Mouse (Mus musculus) A20 (cell line): ENCODE data around the gene Uchl5.

Experiments used
- DNase-seq: peaks from one replicate; pipeline ENCODE4 v3.0.0-alpha.2; 2011; ENCODE audit warnings: low read depth, low spot score

Gene Uchl5

DNA sequence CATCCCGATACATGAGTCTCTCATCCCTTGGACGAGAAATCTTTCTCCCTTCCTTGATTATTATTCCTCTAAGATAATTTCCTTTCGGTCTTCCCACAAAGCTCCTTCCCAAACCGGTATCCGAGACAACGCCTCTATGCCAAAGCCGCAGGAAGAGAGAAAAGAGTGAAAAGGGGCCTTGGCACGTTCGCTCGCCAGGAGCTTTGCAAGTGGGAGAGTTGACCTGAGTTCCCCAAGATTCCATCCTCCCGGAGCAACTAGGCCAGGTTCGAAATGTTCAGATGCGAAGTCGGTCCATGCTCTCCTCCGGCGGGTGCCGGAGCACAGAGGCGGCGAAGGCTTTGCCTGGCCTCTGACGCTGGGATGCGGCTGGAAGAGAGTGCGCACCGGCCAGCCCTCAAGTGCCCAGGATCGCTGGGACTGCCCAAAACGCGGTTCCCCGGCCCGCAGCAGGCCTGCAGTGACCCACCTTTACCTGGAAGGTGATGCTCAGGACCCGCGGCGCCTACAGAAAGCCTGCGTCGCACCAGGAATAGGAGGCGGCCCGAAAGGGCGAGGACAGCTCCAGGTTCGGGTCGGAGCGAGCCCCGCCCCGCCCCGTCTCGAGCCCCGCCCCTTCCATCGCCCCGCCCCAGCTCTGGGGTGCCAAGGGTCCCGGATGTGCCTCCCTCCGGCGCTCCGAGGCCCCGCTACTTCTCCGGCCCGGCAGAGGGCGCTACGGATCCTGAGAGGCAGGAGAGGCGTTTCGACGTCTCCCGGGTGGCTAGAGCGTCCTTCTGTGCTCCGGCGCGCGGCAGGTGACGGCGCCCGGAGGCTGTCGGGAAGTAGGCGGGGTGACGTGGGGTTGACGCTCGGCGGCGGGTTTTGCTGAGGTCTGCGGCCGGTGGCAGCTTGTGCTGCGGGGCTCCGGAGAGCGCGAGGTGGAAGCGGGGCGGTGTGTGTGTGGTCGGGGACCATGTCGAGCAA lies at the start of gene Uchl5, which contains the start of gene Trove2:
Gene Uchl5 (plus strand): TSS at position 827 of the 966 bp plus-strand sequence.
Gene Trove2 (minus strand): TSS at position 623 of the 966 bp plus-strand sequence.
- peak; percentile 98 for DNase-seq

DNA sequence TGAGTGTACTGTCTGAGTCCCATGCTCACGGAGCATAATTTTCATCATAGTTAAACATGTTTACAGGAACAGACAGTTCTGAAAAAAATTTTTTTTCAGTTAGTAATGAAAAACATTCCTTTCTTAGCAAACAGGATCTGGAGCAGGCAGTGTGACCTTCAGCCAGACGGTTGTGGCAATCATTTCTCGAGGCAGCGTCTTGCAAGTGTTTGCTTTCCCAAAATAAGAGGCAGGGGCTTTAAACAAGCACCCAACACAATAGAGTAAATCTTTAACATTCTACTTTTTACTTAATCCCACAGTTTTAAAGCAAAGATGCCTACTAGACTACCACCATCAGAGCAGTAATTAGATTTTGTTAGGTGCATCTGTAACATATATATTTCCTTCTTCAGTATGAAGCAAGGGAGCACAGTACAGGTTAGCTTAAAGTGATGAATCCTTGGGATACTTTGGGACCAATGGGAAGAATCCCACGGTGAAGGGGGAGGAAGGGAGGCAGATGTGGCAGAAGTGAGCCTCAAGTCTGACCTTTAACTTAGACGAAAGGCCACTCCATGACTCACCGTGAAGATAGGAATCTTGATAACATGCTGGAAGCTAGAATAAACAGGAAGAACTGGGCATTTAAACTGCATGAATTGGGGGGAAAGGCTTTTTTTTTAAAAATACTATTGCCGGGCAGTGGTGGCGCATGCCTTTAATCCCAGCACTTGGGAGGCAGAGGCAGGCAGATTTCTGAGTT lies 49.2 kb upstream of the Uchl5 start:
- no peak for DNase-seq

DNA sequence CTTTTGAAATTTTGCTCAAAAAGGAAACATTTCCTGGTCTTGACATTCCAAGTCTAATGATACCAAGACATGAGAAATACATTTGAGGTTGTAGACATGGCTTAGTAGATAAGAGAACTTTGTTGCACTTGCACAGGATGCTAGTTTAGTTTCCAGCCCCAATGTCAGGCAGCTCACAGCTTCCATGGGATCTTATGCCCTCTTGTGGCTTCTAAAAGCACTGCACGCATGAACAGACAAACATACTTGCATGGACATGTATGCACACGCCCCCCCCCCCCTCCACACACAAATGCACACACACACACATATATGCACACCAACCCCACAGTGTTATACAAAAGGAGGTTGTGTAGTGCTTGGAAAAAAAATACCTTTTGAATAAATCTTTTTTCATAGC lies 46.2 kb upstream of the Uchl5 start:
- DNase-seq = peak; percentile 75

DNA sequence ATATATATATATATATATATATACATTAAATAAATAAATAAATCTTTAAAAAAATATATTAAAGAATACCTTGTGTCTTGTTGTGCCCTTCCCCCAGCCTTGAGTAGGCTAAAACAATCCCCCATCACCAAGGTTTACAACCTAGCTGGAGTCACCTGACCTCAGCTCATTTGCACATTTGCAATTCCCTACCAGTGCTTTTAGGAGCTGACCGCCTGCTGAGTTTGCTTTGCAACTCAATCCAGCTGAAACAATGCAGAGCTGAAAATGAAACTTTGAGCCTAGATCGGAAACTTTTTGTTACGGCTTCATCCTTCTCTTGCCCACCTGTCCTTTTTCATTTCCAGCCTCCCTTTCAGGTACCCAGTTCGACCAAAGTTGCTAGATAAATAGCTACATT lies 45.4 kb upstream of the Uchl5 start:
- no peak for DNase-seq

DNA sequence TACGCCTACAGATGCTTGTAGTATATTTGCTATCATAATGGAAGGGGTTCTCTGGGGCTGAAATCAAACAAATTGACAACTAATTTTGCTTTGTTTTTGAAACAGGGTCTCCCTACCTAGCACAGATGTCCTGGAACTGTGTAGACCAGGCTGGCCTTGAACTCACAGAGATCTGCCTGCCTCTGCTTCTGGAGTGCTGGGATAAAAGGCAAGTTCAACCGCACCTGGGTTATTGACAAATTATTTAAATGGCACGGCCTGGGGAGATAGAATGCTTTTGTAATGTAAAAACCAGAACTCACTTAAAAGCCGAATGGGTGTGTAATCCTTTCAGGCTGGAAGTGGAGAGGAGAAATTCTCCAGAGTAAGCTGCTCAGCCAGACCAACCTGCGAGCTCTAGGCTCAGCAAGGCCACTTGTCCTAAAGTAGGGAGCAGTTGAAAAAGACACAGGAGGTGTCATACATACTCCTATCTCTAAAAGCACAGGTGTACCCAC lies 43.1 kb upstream of the Uchl5 start:
- DNase-seq = no peak

DNA sequence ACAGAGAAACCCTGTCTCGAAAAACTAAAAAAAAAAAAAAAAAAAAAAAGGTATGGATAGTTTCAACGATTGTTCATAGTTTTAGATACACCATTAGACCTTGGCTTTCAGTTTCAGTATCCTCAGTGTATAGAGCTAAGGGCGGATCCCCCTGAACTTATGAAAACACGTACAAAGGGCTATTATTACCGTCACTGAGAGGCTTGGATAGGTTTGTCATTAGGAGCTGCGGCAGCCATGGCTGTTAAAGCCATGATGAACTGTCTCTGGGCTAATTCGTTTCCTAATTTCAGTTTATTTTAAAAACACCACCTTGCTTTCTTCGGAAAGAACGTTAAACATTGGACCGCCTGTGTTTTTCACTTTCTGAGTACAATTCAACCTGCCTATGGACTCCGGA lies 38.3 kb upstream of the Uchl5 start:
- DNase-seq = no peak

DNA sequence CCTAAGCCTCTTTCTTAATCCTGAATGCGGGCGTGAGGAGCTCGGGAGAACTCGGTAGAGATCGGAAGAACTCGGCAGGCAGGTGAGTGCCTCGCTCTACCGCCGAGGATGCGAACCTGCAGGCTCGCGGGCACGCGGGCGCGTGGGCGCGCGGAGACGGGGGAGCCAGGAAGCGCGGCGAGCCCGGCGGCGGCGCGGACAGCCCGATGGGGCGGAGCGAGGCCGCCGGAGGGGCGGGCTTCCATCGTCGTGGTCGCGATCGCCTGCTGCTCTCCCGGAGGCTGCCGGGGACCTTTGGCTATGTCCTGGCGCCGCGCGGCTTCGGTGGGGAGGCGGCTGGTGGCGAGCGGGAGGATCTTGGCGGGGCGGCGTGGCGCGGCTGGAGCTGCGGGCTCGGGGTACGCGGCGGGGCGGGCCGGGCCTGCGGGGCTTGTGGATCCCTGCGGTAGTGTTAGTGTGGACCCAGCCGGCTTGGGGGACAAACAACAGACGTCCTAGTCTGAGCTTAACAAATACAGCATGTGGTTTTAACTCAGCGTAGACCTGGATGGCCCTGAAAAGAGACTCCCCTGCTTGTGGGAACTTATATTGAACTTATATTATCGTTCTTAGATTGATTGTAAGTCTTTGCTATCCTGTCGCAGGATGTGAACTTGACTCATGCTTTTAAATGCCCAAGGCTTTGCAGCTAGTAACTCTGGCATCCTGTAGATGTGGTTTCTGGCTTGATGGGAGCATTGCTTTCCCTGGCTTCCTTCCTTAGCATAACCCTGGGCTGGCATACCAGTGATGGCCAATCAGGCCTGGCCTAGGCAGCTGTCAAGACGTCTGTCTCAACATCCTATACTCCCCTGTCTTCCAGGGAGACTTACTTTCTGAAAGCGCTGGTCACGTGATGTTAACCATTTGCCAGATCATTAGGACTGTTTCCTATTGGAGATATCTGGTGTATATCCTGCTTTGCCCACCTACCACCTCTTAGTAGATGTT lies 37.4 kb upstream of the Uchl5 start:
- DNase-seq = peak; percentile 92

DNA sequence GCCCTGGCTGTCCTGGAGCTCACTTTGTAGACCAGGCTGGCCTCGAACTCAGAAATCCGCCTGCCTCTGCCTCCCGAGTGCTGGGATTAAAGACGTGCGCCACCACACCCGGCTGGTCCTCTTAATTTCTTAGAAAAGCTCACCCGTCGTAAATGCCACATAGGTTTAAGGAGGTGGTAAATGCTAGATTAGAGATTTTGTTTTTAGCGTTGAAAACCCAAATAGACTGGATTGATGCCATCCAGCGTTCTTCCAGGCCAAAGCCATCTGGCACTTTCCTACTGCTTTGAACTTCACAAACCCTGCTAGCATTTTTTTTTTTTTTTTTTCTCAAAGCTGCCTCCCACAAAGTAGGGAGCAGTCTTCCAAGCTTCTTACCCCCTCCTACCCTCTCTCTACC lies 36.5 kb upstream of the Uchl5 start:
- DNase-seq = no peak

DNA sequence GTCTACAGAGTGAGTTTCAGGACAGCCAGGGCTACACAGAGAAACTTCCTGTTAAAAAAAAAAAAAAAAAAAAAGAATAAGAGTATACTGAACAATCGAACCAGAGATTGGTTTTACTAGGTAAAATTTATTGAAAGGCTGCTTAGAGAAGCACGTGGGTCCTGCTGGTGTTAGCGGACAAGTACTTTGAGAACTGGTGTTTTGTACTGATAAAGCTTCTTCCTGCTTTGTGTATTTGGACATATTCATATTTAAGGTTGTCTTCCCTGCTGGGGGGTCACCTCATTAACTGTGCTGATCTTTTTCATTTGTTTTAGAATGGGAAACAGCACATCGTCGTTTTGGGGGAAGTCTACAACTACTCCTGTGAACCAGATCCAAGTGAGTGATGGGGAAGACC lies 35.7 kb upstream of the Uchl5 start:
- DNase-seq = no peak

DNA sequence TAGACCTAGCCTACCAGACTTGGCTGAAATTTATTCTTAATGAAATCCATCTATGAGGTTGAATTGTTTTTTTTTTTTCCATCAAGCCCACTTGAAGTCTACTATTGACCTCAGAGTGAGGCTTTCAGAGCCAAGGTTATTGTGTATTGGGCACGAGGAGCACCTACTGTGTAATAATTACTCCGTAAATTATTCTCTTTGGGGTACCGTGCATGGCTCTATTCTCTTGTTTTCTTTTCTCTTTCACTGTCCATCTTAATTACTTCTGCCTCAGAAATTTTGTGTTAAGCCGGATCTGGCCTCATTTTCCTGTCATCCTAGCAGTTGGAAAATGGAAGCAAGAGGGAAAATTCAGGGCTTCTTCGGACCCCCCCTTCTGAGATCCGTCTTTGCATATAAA lies 34.9 kb upstream of the Uchl5 start:
- DNase-seq = no peak

DNA sequence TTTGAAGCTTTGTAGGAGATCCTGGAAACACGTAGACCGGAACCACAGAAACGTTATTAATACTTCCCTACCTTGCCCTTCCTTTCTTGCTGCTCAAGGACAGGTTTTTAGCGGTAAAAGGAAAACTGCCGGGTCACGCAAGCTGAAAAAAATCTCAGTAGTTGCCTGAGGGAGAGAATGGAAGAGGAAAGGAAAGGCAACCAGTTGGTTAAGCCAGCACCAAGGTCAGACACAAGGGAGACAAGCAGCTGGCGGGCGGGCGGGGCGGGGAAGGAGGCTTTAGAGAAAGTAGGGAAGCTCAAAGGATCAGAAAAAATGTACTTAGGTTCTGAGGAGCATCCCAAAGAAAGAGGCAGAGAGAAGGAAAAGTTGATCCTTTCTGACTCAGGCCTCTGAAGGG lies 31.2 kb upstream of the Uchl5 start:
- no peak for DNase-seq

DNA sequence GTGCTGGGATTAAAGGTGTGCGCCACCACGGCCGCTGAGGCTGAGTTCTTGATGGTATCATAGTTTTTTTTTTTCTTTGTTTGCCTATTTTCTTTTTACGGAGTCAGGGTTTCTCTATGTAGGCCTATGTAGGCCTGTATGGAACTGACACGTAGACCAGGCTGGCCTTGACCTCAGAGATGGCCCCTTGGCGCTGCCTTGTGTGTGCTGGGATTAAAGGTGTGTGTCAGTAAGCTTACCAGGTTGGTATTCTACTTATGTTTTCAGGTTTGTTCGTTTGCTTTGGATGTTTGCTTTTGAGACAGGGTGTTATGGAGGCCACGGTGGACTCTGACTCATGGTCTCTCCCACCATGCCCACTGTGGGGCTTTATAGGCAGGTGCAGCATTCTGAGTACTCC lies 14.9 kb upstream of the Uchl5 start:
- DNase-seq = no peak

DNA sequence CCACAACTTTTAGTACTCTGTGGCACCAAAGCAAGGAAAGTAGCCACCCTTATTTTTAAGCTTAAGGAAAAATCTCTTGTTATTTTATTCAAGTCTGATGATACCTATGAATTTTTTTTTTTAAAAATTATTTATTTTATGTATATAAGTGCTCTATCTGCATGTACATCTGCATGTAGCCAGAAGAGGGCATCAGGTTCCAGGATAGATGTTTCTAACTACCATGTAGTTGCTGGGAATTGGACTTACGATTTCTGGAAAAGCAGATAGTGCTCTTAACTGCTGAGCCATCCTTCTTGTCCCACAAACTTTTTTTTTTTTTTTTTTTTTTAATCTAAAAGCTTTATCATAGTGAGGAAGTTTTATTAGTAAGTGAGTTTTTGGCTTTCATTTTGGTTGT lies 12.6 kb upstream of the Uchl5 start:
- no peak for DNase-seq

DNA sequence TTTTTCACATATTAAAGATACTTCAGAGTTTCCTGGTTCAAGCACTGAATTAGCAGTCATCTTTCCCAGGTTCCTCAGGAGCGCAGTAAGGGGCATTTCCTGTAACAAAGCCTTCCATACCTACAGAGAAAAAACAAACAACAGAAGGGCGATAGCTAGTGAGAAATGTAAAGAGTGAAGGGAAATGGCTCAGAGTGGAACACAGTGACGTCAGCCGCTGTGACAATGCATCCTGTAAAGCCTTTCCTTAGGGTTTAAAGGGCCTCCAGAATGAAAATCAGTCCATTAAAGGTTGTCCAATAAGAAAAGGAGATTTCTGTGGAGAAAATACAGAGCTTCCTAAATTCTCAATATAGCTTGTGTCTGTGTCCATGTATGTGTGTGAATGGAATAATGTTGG lies 11.3 kb upstream of the Uchl5 start:
- DNase-seq = no peak

DNA sequence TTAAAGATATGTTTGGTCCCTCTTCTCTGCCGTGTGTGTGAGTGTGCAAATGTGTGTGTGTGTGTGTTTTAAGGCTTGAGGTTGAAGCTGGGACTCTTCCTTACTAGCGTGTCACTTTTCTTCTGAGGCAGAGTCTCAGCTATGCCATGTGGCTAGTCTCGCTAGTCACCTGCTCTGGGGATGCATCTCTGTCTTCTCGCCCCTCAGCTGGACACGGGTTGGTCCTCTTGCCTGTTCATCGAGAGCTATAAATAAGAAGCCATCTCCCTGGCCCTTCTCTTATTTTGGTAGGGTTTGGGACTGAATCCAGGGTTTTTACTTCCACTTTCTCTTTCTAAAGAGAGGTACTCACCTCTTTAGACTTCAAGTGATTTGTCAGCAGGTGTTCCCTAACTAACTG lies 10.8 kb upstream of the Uchl5 start:
- no peak for DNase-seq

DNA sequence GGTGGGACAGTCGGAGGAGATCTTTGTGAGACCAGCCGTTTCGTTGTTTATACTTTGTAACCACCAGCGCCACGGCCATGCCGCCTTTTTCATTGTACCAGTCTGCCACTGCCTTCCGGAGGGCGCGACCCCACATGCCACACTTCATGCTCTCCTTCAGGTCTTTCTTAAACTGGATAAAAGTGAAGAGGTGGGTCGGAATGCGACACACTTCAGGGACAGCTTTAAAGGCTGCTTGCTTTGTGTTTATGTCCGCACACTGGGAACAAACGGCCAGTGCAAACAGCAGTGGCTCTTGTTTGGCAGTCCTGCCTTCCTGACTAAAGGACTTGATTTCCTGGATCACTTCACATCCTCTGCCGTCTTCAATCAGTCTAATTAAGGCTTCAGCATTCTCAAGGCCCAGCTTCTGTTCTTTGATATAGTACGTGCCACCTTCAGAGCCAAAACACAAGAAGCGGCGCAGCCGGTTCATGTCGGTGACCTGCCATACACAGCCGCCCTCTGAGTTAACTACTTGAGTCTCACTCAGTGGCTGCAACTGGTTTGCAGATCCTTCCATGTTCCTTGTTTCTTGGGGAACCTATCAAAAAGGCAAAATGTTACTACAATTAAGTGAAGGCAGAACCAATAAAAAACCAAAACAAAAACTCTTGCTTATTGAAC lies 6.5 kb upstream of the Uchl5 start:
- no peak for DNase-seq

DNA sequence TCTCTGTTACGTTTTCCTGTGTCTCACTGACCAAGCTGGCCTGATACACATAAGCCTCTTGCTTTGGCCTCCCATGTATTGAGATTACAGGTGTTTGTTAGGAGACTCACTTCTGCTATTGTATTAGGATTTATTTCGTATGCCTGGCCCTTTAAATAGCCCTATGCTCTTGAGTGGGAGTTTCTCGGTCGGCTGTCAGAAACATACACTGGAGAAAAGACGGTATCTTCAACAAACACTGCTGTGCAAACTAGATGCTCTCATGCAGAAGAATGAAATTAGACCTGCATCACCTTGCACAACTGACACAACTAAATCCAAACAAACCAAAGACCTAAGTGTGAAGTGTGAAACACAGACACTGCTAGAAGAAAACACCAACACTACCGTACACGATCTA lies 4.0 kb upstream of the Uchl5 start:
- peak; percentile 39 for DNase-seq

DNA sequence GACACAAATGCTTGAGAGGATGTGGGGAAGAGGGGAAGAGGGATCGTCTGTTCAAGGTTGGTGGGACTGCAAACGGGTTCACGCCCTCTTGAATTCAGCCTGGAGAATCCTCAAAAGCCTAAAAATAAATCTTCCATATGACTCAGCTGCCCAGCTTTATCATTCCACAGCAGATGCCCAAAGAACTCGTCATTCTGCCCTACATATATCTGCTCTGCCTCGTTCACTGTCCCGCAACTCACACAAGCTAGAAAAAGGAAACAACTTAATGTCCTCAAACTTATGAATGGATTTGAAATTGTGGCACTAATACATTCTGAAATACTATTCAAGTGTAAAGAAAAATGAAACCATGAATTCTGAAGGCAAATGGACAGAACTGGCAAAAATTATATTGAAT lies 3.2 kb upstream of the Uchl5 start:
- DNase-seq = no peak

DNA sequence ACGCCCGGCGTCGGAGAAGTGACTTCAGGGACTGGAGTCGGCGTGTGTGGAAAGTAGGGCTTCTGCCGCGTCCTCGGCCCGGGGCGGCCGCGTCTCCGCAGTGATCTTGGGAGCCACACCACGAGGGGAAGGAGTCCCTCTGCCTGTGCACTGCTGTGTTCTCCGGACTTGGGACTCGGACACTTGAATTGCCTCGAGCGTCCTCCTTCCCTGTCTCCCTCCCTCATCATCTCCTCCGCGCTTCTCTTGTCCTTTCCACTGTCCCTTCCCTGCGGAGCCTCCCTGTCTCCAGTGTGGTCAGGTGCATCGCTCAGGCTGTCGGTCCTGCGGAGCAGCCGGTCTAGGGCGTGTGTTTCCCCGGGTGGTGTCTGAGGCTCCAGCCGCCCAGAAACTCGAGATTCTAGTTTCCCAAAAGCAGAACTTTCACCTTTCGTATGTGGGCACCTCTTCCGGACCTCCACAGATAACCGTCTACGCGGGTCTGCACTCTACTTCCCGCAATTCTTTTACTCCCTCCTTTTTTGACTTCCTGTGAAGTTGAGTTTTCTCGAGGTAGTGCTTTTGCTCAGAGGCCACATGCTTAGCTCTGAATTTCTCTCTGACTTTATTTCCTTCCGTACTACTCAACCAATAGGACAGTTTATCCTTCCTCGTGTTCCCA lies 616 bp downstream of the Uchl5 start:
- peak; percentile 70 for DNase-seq

DNA sequence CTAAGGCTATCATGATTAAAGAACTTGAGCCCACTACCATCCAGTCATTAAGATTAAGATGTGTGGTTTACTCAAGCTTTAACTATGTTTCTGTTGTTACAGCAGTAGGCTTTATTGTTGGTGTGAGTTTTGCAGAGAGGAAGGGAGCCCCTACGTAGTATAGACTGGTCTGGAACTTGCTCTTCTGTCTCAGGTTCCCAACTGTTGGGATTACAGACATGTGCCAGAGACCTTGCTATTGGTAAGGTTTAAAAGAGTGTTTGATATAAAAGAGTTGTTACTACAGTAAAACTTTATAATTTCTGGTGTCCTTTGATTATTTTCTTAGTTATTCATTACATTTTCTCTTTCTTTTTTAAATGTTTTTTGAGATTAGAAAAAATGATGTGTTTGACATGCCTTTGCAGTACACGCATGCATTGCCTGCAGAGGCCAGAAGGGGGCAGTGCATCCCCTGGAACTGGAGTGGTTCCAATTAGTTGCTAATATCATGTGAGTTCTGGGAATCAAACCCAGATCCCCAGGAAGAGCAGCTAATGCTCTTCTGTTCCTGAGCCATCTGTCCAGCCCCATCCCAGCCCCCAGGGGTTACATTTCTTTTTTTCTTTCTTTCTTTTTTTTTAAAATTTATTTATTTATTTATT lies 11.6 kb downstream of the Uchl5 start:
- peak; percentile 72 for DNase-seq
